Mouse (Mus musculus) hindbrain, embryonic 10.5 days (tissue): Measurements from ENCODE around the gene Slamf1. TPM values are rescaled to one million over a fixed set of nuclear protein-coding genes. Genes with fewer than 3 reads are reported as not detected.

Experiments used
- DNase-seq: peaks from one replicate; pipeline ENCODE4 v3.0.0-alpha.2; 2017; ENCODE audit warnings: low spot score
- H3K27ac ChIP-seq: fragments of 300-500 bp; sonication (generic); 2 replicates; pipeline ENCODE4 v1.5.1; 2016; ENCODE audit warnings: mild to moderate bottlenecking, moderate library complexity
- H3K27me3 ChIP-seq: fragments of 300-500 bp; sonication (generic); 2 replicates; pipeline ENCODE4 v1.6.1; 2016; ENCODE audit warnings: mild to moderate bottlenecking; ENCODE audit not compliant: poor library complexity, insufficient read depth, severe bottlenecking
- H3K36me3 ChIP-seq: fragments of 300-500 bp; sonication (generic); 2 replicates; pipeline ENCODE4 v1.6.1; 2016; ENCODE audit warnings: mild to moderate bottlenecking, moderate library complexity
- H3K4me1 ChIP-seq: fragments of 300-500 bp; sonication (generic); replicated peaks from 2 replicates; pipeline ENCODE4 v1.6.1; 2016; ENCODE audit warnings: mild to moderate bottlenecking
- H3K4me3 ChIP-seq: fragments of 300-500 bp; sonication (generic); 2 replicates; pipeline ENCODE4 v1.5.1; 2016; ENCODE audit warnings: mild to moderate bottlenecking, moderate library complexity
- H3K9me3 ChIP-seq: fragments of 300-500 bp; sonication (generic); 2 replicates; pipeline ENCODE4 v1.6.1; 2016; ENCODE audit warnings: mild to moderate bottlenecking, moderate library complexity
- WGBS: fragments of 180-500 bp; shearing (Covaris S2); methylation state at CpG from one replicate; pipeline ENCODE4 v1.1.7; 2016; 5-methylcytosine and 5-hydroxymethylcytosine counted together
- polyA plus RNA-seq: library from polyadenylated mRNA; unstranded; fragments of >200 nt; fragmentation: Nextera tagmentation; extraction: Ambion mirVana; gene quantifications from 2 replicates; pipeline ENCODE4 v1.2.1, GENCODE M21; 2016

The Slamf1 gene
- polyA plus RNA-seq, 1 experiment from 2014 or later = 0.14 TPM

DNA sequence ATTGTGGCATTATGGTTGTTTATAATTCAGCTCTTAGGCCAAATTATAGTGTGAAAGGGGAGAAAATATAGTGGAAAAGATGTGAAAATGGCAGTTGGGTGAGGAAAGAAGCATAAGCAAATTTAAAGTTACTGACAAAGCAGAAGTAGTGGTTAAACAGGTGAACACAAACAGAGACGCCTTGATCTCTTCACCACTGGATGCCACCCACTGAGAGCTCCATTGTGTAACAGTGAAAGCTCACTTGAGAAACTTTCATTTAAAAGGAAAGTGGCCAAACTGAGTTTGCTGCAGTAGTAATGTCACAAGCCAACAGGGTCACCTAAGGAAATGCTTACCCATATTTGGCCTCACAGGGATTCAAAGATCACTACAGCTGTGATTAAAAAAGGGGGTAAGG lies 54.4 kb downstream of the Slamf1 start:
- H3K36me3 ChIP-seq = no peaks in the 10 kb centered on the region

DNA sequence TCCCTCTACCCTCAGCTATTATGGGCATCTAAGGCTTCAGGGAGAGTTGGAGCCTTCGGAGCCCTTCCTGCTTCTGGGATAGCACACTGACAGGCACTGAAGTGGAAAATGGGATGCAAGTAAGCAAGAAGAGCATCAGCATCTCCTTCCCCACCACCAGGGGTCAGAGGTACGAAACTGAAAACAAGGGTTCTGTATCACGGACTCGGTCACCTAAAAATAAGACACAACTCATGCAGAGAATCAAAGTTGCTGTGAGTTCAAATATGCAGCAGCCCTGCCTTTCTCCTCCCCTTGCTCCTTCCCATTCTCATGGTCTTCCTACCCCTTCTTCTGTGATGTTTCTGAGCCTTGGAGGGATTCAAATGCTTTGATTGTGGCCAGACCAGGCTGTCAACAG lies 58.5 kb downstream of the Slamf1 start:
- WGBS = 38% methylated on average over 4 of the region's 4 CpGs
- Histone ChIP-seq H3K27me3 (no peaks in the 10 kb centered on the region), H3K9me3 (no peaks in the 10 kb centered on the region), H3K27ac (no peak overlapping the region), H3K4me1 (no peaks in the 10 kb centered on the region), H3K36me3 (no peaks in the 10 kb centered on the region), H3K4me3 (no peak overlapping the region)
- DNase-seq = no peak

More for the DNA sequence above, 54.4 kb downstream of the Slamf1 start:
- Histone ChIP-seq H3K4me1 (no peaks in the 10 kb centered on the region), H3K27ac (no peak overlapping the region), H3K9me3 (no peaks in the 10 kb centered on the region), H3K4me3 (no peak overlapping the region), H3K27me3 (no peaks in the 10 kb centered on the region)
- whole genome bisulfite sequencing = 20% methylated on average over 1 of the region's 1 CpGs
- no peak for DNase-seq

DNA sequence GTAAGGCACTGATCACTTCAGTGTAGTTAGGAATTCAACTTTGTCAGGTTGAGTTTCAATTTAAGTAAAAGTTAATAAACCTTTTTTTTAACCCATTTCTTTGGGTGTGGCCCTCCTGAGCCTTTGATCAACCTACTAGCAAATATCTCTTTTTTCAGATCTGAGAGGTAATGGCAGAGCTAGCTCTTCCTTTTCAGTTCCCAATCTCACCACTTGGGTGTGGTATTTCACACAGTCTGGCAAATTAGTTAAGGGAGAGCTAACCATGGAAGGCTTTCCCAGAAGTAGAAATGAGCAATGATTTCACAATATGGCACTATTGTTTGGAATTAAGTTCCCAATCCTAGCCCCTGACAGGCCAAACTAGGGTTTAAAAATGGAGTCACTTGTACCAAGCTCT lies 59.2 kb downstream of the Slamf1 start:
- Histone ChIP-seq H3K36me3 (no peaks in the 10 kb centered on the region), H3K4me1 (no peaks in the 10 kb centered on the region), H3K9me3 (no peaks in the 10 kb centered on the region), H3K27me3 (no peaks in the 10 kb centered on the region), H3K27ac (no peak overlapping the region), H3K4me3 (no peak overlapping the region)
- DNase-seq = no peak

DNA sequence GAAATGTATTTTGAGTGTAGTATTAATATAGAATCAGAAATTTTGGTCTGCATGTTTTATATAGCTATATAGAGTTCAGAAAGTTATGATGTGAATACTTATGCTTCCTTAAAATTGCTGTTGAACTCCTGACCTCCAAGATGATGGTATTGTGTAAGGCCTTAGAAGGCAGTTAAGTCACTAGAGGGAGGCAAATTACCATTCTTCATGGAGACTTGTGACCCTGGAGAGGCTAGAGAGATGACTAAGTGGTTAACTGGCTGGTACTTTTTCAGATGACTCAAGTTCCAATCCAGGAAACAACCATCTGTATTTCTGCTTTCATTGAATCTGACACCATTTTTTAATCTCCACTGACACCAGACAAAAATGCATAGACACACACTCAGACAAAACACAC lies 60.7 kb downstream of the Slamf1 start:
- no peak overlapping the region for H3K27ac ChIP-seq
- no peak for DNase-seq

DNA sequence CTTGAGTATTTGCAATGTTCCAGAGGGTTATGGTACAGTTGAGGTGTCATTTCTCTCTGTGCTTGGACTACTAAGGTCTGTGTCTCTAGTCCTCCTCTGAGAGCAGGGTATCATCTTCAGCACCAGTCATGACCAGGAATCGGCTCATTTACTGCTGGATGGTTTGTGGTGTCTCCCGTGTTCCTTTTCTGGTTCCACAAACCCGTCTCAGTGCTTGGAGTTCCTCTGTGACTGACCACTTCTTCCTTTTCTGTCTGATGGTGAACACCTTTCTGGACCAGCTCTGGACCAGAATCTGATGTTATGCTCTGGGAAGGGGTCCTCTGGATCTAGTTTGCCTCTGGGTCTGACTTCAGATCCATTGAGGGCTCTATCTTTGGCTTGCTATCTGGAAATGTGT lies 72.6 kb downstream of the Slamf1 start, which contains the start of gene Cd84:
Cd84 (plus strand) TSS at position 210 of the 400 bp plus-strand sequence.
- no peaks in the 10 kb centered on the region for H3K4me1 ChIP-seq
- no peak within 1 kb of the TSS for H3K27ac ChIP-seq
- H3K4me3 ChIP-seq = no peak within 1 kb of the TSS
- H3K36me3 ChIP-seq = no peaks in the 10 kb centered on the region
- WGBS = 87% methylated on average over 3 of the region's 3 CpGs
- no peak for DNase-seq
- H3K27me3 ChIP-seq = no peaks in the 10 kb centered on the region
- H3K9me3 ChIP-seq = no peaks in the 10 kb centered on the region

More for the DNA sequence above, 60.7 kb downstream of the Slamf1 start:
- Histone ChIP-seq H3K9me3 (no peaks in the 10 kb centered on the region), H3K27me3 (no peaks in the 10 kb centered on the region), H3K4me1 (no peaks in the 10 kb centered on the region), H3K4me3 (no peak overlapping the region), H3K36me3 (no peaks in the 10 kb centered on the region)

DNA sequence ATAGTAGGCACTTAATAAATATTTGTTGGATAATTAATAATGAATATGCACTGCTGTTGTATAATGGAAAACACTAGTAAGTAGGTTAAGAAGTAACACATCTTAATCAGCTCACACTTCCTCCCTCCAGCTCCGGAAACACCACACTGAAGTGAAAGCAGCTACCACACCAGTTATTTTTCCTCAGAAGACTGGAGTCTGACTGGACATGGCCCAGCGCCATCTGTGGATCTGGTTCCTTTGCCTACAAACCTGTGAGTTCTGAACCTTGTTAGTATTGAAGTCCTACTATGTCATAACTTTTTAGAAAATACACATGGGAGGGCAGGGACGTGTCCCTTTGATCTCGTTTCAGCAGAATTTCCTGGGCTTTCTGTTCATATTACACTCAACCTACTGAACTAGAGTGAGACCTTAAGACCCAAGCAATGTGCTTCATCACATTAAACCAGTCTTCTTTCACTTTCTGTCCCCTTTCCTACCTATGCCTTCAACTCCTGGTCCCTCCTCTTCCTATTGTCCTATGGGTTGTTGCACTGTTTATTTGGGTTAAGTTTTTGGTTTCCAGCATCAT lies 73.6 kb downstream of the Slamf1 start:
- H3K4me3 ChIP-seq = no peak overlapping the region
- WGBS = 86% methylated on average over 4 of the region's 4 CpGs

DNA sequence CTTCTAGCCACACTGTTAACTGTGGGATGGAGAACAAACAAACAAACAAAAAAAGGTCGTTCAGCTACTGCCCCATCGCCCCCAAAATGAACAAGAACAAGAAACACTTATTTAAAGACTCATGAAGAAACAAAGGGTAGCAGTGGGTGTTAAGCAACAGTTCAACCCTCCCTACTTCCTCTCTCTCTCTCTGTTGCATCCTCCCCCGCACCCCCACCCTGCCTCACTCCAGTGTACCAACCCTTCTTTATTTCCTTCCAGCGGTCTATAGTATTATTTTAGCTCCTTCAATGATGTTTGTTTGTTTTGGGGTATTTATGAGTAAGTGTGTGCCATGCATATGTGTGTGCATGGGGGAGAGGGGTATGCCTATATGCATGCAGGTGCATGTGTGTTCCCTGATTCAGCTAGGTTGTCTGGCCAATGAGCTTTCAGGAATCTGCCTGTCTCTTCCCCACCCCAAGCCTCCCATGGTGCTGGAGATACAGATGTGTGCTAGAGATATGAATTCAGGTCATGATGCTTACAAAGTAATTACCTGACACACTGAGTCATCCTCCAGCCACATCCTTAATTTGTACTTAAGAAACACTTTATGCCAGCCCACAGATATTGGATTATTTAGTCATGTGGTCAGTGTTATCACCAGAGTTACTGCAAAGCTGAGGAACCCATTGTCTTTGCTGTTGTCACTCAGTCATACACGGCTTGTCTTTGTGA lies 78.3 kb downstream of the Slamf1 start:
- Histone ChIP-seq H3K36me3 (no peaks in the 10 kb centered on the region), H3K9me3 (no peaks in the 10 kb centered on the region), H3K4me3 (no peak overlapping the region), H3K27me3 (no peaks in the 10 kb centered on the region), H3K27ac (no peak overlapping the region), H3K4me1 (no peaks in the 10 kb centered on the region)
- WGBS = 77% methylated on average over 5 of the region's 5 CpGs
- DNase-seq = no peak

More for the DNA sequence above, 73.6 kb downstream of the Slamf1 start:
- no peaks in the 10 kb centered on the region for H3K36me3 ChIP-seq
- DNase-seq = no peak
- no peaks in the 10 kb centered on the region for H3K9me3 ChIP-seq
- H3K27ac ChIP-seq = no peak overlapping the region
- H3K4me1 ChIP-seq = no peaks in the 10 kb centered on the region
- no peaks in the 10 kb centered on the region for H3K27me3 ChIP-seq

DNA sequence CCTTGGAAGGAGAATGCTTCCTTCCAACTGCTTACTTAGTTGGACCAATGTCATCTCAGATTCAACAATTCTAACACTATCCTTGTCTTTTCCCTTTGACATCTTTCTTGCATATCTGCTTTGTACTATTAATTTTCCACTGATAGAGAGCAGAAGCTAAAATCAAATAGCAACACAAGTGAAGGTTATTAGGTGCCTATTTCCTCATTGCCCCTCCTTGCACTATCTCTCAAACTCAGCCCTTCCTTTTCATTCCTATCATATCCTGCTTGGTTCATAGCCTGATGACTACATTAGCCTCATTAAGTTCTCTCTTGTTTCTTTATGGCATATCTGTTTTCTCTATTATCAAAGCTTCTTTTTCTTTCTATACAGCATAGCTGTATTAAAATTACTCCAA lies 81.3 kb downstream of the Slamf1 start:
- Histone ChIP-seq H3K36me3 (no peaks in the 10 kb centered on the region), H3K9me3 (no peaks in the 10 kb centered on the region), H3K4me3 (no peak overlapping the region), H3K27me3 (no peaks in the 10 kb centered on the region), H3K27ac (no peak overlapping the region), H3K4me1 (no peaks in the 10 kb centered on the region)
- no peak for DNase-seq

DNA sequence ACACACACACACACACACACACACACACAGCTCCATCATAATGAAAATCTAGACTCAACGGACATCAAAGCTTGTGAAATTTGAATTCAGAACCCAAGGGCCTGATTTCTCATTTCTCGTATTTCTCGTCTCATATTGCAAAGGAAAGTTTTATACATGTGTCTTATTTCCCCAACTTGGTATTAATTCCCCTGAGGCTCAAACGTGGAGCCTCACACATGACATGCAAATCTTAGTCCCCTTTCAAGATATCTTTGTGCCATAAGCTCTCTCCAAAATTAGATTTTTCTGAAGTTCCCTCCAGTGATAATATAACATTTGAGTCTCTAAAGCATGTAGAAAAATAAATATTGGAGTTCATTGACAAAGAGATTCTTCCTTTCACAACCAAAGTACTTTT lies 81.8 kb downstream of the Slamf1 start:
- Histone ChIP-seq H3K36me3 (no peaks in the 10 kb centered on the region), H3K27me3 (no peaks in the 10 kb centered on the region), H3K4me1 (no peaks in the 10 kb centered on the region), H3K9me3 (no peaks in the 10 kb centered on the region), H3K27ac (no peak overlapping the region), H3K4me3 (no peak overlapping the region)
- 88% methylated on average over 4 of the region's 4 CpGs for WGBS
- no peak for DNase-seq

DNA sequence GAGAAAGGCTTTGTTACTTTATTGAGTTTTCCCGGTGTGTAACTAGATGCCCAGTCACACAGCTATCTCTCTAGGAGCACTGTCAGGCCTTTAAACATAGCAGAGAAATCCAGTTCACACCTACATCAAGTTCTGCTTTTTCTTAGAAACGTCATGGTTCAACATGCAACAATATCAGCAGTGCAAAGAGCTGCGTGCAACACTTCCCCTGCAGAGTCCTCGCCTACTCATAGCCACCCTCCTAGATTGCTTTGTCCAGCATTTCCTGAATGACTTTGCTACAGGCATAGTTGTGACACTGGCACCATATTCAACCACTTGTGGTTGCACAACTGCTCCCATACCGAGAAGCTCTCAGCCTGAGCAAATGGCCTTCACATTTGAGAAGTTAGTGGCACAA lies 82.5 kb downstream of the Slamf1 start:
- no peak for DNase-seq
- Histone ChIP-seq H3K27me3 (no peaks in the 10 kb centered on the region), H3K9me3 (no peaks in the 10 kb centered on the region), H3K4me3 (no peak overlapping the region), H3K27ac (no peak overlapping the region), H3K36me3 (no peaks in the 10 kb centered on the region), H3K4me1 (no peaks in the 10 kb centered on the region)
- 92% methylated on average over 5 of the region's 5 CpGs for WGBS

Other genes with a start within 250 kb of the Slamf1 start
- not detected in 2 replicates for gene Itln1, start 231.8 kb upstream of the Slamf1 start, polyA plus RNA-seq
- 0.09 TPM in 1 of 2 replicates, not detected in the other for gene Cd244a, start 207.9 kb upstream of the Slamf1 start, polyA plus RNA-seq
- gene Ly9, start 159.7 kb upstream of the Slamf1 start, polyA plus RNA-seq = 0.09 TPM in 1 of 2 replicates, not detected in the other
- not detected in 2 replicates for gene Slamf7, start 114.1 kb upstream of the Slamf1 start, polyA plus RNA-seq
- gene Cd48, start 85.1 kb upstream of the Slamf1 start, polyA plus RNA-seq = 0.30 and 0.46 TPM in 2 replicates
- gene Cd84, start 72.6 kb downstream of the Slamf1 start, polyA plus RNA-seq = 0.50 and 0.56 TPM in 2 replicates
- not detected in 2 replicates for gene Gm10521, start 128.5 kb downstream of the Slamf1 start, polyA plus RNA-seq
- gene Slamf6, start 150.4 kb downstream of the Slamf1 start, polyA plus RNA-seq = 0.06 TPM in 1 of 2 replicates, not detected in the other